Mouse (Mus musculus): ENCODE results near the gene Sbno2. TPM values are rescaled to one million over a fixed set of nuclear protein-coding genes. Genes with fewer than 3 reads are reported as not detected.

Gene Sbno2
- 27.7 and 30.8 TPM in 2 replicates for polyA plus RNA-seq (2012; rRNA removed)

DNA sequence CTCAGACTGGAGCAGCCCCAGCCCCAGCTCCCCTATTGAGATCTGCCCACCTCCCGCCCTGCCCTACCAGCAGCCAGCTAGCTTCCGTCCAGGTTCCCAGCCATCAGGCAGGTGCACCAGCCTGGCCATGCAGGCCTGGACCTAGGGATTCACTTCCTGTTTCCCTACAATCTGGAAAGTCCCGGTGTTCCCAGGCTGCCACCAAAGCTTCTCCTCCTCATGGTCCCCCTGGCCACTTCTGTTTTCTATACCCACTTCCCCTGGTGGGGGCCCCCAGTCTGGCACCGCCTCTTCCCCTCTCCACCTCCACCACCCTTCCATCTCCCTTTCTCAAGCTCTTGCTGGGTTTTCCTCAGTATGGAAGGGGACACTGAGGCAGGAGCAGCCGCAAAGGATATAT lies at the start of gene Sbno2:
Sbno2 (minus strand) TSS at position 112 of the 400 bp plus-strand sequence.
- peaks cover 13% of the 10 kb centered on the region; the same call in 1 of the 2 replicates for H3K4me1 ChIP-seq (ENCODE audit: control insufficient read depth, insufficient read depth, low read length)
- TF ChIP-seq CTCF (conservative IDR thresholded peaks at IDR 0.05; ENCODE audit: insufficient read depth, insufficient read length, low read depth, low read length), result no peak
- no peak for TF ChIP-seq POLR2A (IDR thresholded peaks at IDR 0.05; ENCODE audit: low read depth, low read length)
- H3K4me3 ChIP-seq (ENCODE audit: insufficient read depth, low read depth, low read length), result no peak within 1 kb of the TSS
- no peak within 1 kb of the TSS for H3K27ac ChIP-seq (ENCODE audit: insufficient read depth, low read depth, low read length)
- no peaks in the 10 kb centered on the region for H3K36me3 ChIP-seq (ENCODE audit: control insufficient read depth, insufficient read depth, low read length)
- no peaks in the 10 kb centered on the region for H3K27me3 ChIP-seq (replicated peaks; ENCODE audit: control insufficient read depth, insufficient read depth, low read length)
- no peak for DNase-seq
- WGBS, result 83% methylated on average over 5 of the region's 5 CpGs

DNA sequence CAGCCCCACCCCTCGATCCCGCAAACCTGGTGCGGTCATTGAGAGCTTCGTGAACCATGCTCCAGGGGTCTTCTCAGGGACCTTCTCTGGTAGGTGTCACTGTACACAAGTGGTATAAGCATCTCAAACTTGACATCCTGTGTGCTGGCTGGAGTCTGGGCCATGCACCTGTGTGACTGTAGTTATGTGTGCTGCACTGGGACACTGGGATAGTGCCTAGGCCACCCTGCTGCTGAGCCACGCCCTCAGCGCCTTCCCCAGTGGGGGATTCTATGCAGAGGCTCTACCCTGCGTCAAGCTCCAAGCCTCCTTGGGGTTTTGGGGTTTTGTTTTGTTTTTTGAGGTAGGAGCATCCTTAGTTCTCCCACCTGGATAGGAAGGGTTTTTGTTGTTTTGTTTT lies 49.0 kb upstream of the Sbno2 start:
- Histone ChIP-seq H3K4me1 (ENCODE audit: control insufficient read depth, insufficient read depth, low read length) (peaks cover 40% of the 10 kb centered on the region), H3K27me3 (replicated peaks; ENCODE audit: control insufficient read depth, insufficient read depth, low read length) (no peaks in the 10 kb centered on the region), H3K27ac (ENCODE audit: insufficient read depth, low read depth, low read length) (no peak overlapping the region), H3K36me3 (ENCODE audit: control insufficient read depth, insufficient read depth, low read length) (peaks cover 24% of the 10 kb centered on the region), H3K4me3 (ENCODE audit: insufficient read depth, low read depth, low read length) (no peak overlapping the region)
- WGBS, result 73% methylated on average over 7 of the region's 7 CpGs
- DNase-seq, result no peak
- TF ChIP-seq CTCF (conservative IDR thresholded peaks at IDR 0.05; ENCODE audit: insufficient read depth, insufficient read length, low read depth, low read length), result no peak
- TF ChIP-seq POLR2A (IDR thresholded peaks at IDR 0.05; ENCODE audit: low read depth, low read length), result no peak

DNA sequence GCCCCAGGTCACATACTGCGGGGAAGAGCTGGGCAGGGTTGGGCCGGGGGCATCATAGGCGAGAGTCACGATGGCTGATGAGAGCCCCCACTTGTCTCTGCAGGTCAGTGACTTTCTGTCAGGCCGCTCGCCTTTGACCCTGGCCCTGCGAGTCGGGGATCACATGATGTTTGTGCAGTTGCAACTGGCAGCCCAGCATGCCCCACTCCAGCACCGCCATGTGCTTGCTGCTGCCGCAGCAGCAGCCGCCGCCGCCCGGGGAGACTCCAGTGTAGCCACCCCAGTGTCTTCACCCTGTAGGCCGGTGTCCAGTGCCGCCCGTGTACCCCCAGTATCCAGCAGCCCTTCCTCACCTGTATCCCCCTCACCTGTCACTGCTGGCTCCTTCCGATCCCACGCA lies 48.3 kb upstream of the Sbno2 start:
- peaks cover 33% of the 10 kb centered on the region for H3K4me1 ChIP-seq (ENCODE audit: control insufficient read depth, insufficient read depth, low read length)

DNA sequence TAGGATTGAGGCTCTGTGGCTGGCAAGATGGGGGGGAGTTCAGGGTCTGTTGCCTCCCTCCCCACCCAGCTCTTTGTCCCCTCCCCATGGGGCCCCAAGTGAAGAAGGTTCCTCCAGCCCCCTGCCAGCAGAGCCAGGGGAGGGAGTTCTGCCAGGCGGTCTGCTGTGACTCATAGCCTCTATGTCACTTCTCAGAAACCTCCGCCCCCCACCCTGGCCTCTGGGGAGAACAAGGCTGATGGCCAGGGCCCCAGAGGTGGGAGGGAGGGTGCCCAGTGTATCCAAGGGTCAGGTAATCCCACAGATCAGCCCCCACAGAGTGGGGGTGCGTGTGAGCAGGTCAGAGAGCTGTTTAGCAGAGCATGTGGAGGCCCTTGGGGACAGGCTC lies 47.5 kb upstream of the Sbno2 start:
- Histone ChIP-seq H3K4me1 (ENCODE audit: control insufficient read depth, insufficient read depth, low read length) (peaks cover 30% of the 10 kb centered on the region), H3K36me3 (ENCODE audit: control insufficient read depth, insufficient read depth, low read length) (peaks cover 24% of the 10 kb centered on the region), H3K4me3 (ENCODE audit: insufficient read depth, low read depth, low read length) (peak overlapping the region; percentile 55), H3K27me3 (replicated peaks; ENCODE audit: control insufficient read depth, insufficient read depth, low read length) (no peaks in the 10 kb centered on the region), H3K27ac (ENCODE audit: insufficient read depth, low read depth, low read length) (peak overlapping the region; percentile 95)
- TF ChIP-seq CTCF (conservative IDR thresholded peaks at IDR 0.05; ENCODE audit: insufficient read depth, insufficient read length, low read depth, low read length), result no peak
- TF ChIP-seq POLR2A (IDR thresholded peaks at IDR 0.05; ENCODE audit: low read depth, low read length), result no peak
- WGBS, result 3% methylated on average over 3 of the region's 3 CpGs
- DNase-seq, result peak; percentile 89

More for the DNA sequence above, 48.3 kb upstream of the Sbno2 start:
- peak; percentile 82 for DNase-seq
- WGBS, result 46% methylated on average over 19 of the region's 19 CpGs
- no peak for TF ChIP-seq POLR2A (IDR thresholded peaks at IDR 0.05; ENCODE audit: low read depth, low read length)
- no peak for TF ChIP-seq CTCF (conservative IDR thresholded peaks at IDR 0.05; ENCODE audit: insufficient read depth, insufficient read length, low read depth, low read length)
- H3K27ac ChIP-seq (ENCODE audit: insufficient read depth, low read depth, low read length), result peak overlapping the region; percentile 95
- H3K36me3 ChIP-seq (ENCODE audit: control insufficient read depth, insufficient read depth, low read length), result peaks cover 24% of the 10 kb centered on the region
- no peaks in the 10 kb centered on the region for H3K27me3 ChIP-seq (replicated peaks; ENCODE audit: control insufficient read depth, insufficient read depth, low read length)
- 0 out of 2 replicates have a peak overlapping the region, but pooled peaks have one; percentile 4 for H3K4me3 ChIP-seq (ENCODE audit: insufficient read depth, low read depth, low read length)

- H3K36me3 ChIP-seq (ENCODE audit: control insufficient read depth, insufficient read depth, low read length), result peaks cover 24% of the 10 kb centered on the region
- H3K4me1 ChIP-seq (ENCODE audit: control insufficient read depth, insufficient read depth, low read length), result peaks cover 34% of the 10 kb centered on the region
- H3K27me3 ChIP-seq (replicated peaks; ENCODE audit: control insufficient read depth, insufficient read depth, low read length), result no peaks in the 10 kb centered on the region
- H3K27ac ChIP-seq (ENCODE audit: insufficient read depth, low read depth, low read length), result peak overlapping the region; percentile 95
- peak; percentile 89 for DNase-seq
- WGBS, result 5% methylated on average over 15 of the region's 15 CpGs
- TF ChIP-seq CTCF (conservative IDR thresholded peaks at IDR 0.05; ENCODE audit: insufficient read depth, insufficient read length, low read depth, low read length), result no peak
- no peak for TF ChIP-seq POLR2A (IDR thresholded peaks at IDR 0.05; ENCODE audit: low read depth, low read length)
- peak overlapping the region; percentile 55 for H3K4me3 ChIP-seq (ENCODE audit: insufficient read depth, low read depth, low read length)
Observed at GRCm38 (mm10) chr10:80152071-80152872, 46.9 kb upstream of the Sbno2 start.

DNA sequence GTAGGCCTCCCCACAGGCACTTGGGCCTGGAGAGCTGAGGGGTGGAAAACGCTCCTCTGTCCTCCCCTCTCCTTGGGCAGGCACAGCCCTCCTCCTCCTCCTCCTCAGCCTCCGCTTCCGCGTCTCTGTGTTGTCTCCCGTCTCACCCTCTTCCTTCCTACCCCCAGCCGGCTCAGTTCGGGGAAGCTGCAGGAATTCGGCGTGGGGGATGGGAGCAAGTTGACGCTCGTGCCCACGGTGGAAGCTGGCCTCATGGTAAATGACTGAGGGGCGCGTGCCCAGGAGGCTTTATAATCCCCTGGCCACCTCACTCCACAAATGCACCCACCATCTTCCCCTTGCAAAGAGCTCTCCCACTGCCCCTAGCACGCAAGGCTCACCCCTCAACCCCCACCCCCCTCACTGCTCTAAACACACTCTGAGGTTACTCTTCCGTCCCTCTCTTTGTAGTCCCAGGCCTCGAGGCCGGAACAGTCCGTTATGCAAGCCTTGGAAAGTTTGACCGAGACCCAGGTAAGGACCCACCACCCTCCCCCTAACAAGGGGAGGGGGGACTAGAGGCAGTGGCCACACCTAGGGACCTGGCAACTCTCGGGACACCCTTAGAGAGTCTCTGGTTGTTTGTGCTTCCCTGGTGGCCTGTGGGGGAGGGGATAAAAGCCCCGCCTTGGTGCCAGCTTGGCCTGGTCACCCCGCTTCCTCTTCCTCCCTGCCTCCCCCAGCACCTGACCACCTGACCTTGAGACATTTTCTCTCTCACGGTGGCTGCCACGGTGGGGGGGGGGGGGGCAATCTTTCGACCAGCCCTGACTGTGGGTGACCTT lies 46.1 kb upstream of the Sbno2 start:
- Histone ChIP-seq H3K4me1 (ENCODE audit: control insufficient read depth, insufficient read depth, low read length) (peaks cover 42% of the 10 kb centered on the region), H3K4me3 (ENCODE audit: insufficient read depth, low read depth, low read length) (peak overlapping the region; percentile 55), H3K36me3 (ENCODE audit: control insufficient read depth, insufficient read depth, low read length) (peaks cover 21% of the 10 kb centered on the region), H3K27ac (ENCODE audit: insufficient read depth, low read depth, low read length) (peak overlapping the region; percentile 95), H3K27me3 (replicated peaks; ENCODE audit: control insufficient read depth, insufficient read depth, low read length) (no peaks in the 10 kb centered on the region)
- under 1% methylated on average over 26 of the region's 26 CpGs for WGBS
- peak; percentile 93 for DNase-seq
- TF ChIP-seq POLR2A (IDR thresholded peaks at IDR 0.05; ENCODE audit: low read depth, low read length), result no peak
- no peak for TF ChIP-seq CTCF (conservative IDR thresholded peaks at IDR 0.05; ENCODE audit: insufficient read depth, insufficient read length, low read depth, low read length)

Measured in kidney, adult 2 months (tissue).